Mouse (Mus musculus): ENCODE results near the gene Gipr. TPM values are rescaled to one million over a fixed set of nuclear protein-coding genes. Genes with fewer than 3 reads are reported as not detected.

Gipr gene
- polyA plus RNA-seq, 1 experiment from 2014 or later: 0.36 TPM

GRCm38 (mm10) chr7:19121686-19122085 is 44.2 kb downstream of the Gipr start:
- H3K27ac ChIP-seq (replicated peaks): no peak overlapping the region
- H3K4me3 ChIP-seq (replicated peaks): no peak overlapping the region
- no peak overlapping the region for H3K9ac ChIP-seq
- peaks cover 25% of the 10 kb centered on the region for H3K4me1 ChIP-seq (replicated peaks)
- no peak for ATAC-seq (ENCODE audit: insufficient read depth)
- H3K4me2 ChIP-seq: no peak overlapping the region
- peaks cover 16% of the 10 kb centered on the region for H3K27me3 ChIP-seq
- H3K9me3 ChIP-seq (replicated peaks): no peaks in the 10 kb centered on the region; the same call in 1 of the 2 replicates
- no peaks in the 10 kb centered on the region for H3K36me3 ChIP-seq (replicated peaks)
- 77% methylated on average over 4 of the region's 4 CpGs for WGBS (ENCODE audit: insufficient replicate concordance)

DNA sequence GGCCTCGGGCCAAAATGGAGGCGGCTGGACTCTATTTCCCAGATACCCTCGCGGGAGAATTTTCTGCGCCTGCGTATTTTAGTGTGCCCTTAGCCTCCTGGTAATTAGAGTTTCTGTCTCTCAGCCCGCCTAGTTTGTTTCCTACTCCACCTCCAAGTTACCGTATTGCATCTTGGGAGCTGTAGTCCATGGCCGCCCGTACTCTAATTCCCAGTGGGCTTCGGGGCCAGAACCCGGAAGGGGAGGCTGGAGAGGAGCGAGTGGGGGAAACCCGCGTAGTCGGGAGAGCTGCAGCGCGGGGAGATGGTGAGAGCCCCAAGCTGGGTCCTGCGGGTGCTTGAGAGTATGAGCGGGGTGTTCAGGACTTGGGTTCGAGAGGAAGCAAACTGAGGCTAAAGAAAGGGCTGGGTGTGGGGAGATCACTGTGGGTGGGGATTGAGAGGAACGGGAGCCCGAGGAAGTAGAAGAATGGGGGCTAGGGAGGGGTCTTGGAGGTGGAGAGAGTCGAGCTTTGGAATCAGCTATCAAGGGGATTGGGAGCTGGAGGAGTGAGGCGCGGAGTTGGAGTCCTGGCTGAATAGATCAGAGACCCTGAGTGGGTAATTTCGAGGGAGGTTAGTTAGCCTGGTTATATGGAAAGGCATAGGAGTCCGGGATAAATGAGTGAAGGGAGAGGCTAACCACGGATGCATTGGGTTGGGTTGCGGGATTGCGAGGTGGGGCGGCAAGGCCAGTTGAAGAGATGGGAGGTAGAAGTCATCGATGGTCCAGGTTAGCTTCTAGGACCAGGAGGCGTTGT is 46.1 kb downstream of the Gipr start, which contains the start of gene Fbxo46:
Fbxo46 (plus strand) TSS at position 229 of the 799 bp plus-strand sequence.
- H3K9me3 ChIP-seq (replicated peaks): no peaks in the 10 kb centered on the region; the same call in 1 of the 2 replicates
- peaks cover 25% of the 10 kb centered on the region for H3K4me1 ChIP-seq (replicated peaks)
- peak; percentile 96 for ATAC-seq (ENCODE audit: insufficient read depth)
- WGBS (ENCODE audit: insufficient replicate concordance): under 1% methylated on average over 34 of the region's 34 CpGs
- peak within 1 kb of the TSS; percentile 76 for H3K9ac ChIP-seq
- H3K4me2 ChIP-seq: peak within 1 kb of the TSS; percentile 83
- H3K27me3 ChIP-seq: peaks cover 16% of the 10 kb centered on the region
- H3K4me3 ChIP-seq (replicated peaks): peak within 1 kb of the TSS; percentile 76
- peak within 1 kb of the TSS; percentile 45; the same call in 1 of the 2 replicates for H3K27ac ChIP-seq (replicated peaks)
- H3K36me3 ChIP-seq (replicated peaks): no peaks in the 10 kb centered on the region

DNA sequence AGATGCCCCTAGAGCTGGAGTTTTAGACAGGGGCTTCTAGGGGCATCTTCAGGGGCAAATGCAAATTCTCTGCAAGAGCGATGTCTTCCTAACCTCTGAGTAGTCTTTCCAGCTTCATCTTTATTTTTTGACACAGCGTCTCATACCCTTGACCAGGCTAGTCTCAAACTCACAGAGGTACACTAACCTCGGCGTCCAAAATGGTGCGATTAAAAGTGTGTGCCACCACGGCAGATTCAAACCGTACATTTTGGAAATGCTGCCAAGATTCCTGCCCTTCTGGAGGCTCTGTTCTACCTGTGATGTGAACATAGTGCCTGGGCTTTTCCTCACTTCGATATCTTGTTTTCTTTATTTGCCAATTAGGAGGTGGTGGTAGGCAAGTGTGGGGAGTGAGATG is 46.8 kb downstream of the Gipr start:
- no peak overlapping the region for H3K9ac ChIP-seq
- H3K4me2 ChIP-seq: peak overlapping the region; percentile 83
- ATAC-seq (ENCODE audit: insufficient read depth): peak; percentile 3

GRCm38 (mm10) chr7:19118028-19118771 is 47.7 kb downstream of the Gipr start, which contains the start of gene Gm4969:
TSS of gene Gm4969 (minus strand) at chr7:19118368.
- no peak for ATAC-seq (ENCODE audit: insufficient read depth)
- Histone ChIP-seq H3K4me2 (peak within 1 kb of the TSS; percentile 83), H3K4me1 (replicated peaks) (peaks cover 25% of the 10 kb centered on the region), H3K4me3 (replicated peaks) (peak within 1 kb of the TSS; percentile 76), H3K9me3 (replicated peaks) (no peaks in the 10 kb centered on the region; the same call in 1 of the 2 replicates), H3K36me3 (replicated peaks) (no peaks in the 10 kb centered on the region), H3K27ac (replicated peaks) (no peak within 1 kb of the TSS), H3K9ac (no peak within 1 kb of the TSS), H3K27me3 (peaks cover 26% of the 10 kb centered on the region)
- WGBS (ENCODE audit: insufficient replicate concordance): 26% methylated on average over 64 of the region's 64 CpGs

More for the DNA sequence above, 46.8 kb downstream of the Gipr start:
- H3K36me3 ChIP-seq (replicated peaks): no peaks in the 10 kb centered on the region
- peak overlapping the region; percentile 76 for H3K4me3 ChIP-seq (replicated peaks)
- peaks cover 25% of the 10 kb centered on the region for H3K4me1 ChIP-seq (replicated peaks)
- H3K27me3 ChIP-seq: peaks cover 19% of the 10 kb centered on the region
- no peak overlapping the region for H3K27ac ChIP-seq (replicated peaks)
- WGBS (ENCODE audit: insufficient replicate concordance): 86% methylated on average over 8 of the region's 8 CpGs
- no peaks in the 10 kb centered on the region; the same call in 1 of the 2 replicates for H3K9me3 ChIP-seq (replicated peaks)

GRCm38 (mm10) chr7:19109565-19109964 is 56.4 kb downstream of the Gipr start:
- Histone ChIP-seq H3K4me1 (replicated peaks) (0 out of 2 replicates have a peak, but pooled peaks cover 3% of the 10 kb centered on the region), H3K4me3 (replicated peaks) (no peak overlapping the region), H3K4me2 (no peak overlapping the region), H3K27me3 (peaks cover 38% of the 10 kb centered on the region), H3K27ac (replicated peaks) (no peak overlapping the region), H3K9me3 (replicated peaks) (no peaks in the 10 kb centered on the region), H3K36me3 (replicated peaks) (no peaks in the 10 kb centered on the region), H3K9ac (no peak overlapping the region)
- no peak for ATAC-seq (ENCODE audit: insufficient read depth)
- WGBS (ENCODE audit: insufficient replicate concordance): 46% methylated on average over 1 of the region's 1 CpGs

DNA sequence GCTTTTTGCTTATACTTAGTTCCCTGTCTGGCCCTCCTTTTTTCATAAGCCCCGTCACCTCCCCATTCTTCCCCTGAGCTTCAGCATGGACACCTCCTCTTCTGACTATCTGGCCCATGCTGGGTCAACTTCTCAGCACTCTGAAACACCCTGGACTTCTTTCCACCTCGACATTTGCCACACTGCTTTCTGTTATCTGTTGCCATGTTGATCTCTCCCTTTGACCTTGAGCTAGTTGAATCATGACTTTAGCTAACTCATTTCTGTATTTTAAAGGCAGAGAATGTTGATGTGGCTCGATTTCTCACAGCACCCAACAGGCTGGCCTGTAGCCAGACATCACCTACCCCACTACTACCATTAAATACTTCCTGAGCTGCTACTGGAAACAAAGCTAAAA is 58.5 kb downstream of the Gipr start:
- Histone ChIP-seq H3K4me1 (replicated peaks) (0 out of 2 replicates have a peak, but pooled peaks cover 3% of the 10 kb centered on the region), H3K9me3 (replicated peaks) (no peaks in the 10 kb centered on the region), H3K9ac (no peak overlapping the region), H3K27me3 (peaks cover 34% of the 10 kb centered on the region), H3K4me3 (replicated peaks) (no peak overlapping the region), H3K4me2 (no peak overlapping the region), H3K27ac (replicated peaks) (no peak overlapping the region), H3K36me3 (replicated peaks) (no peaks in the 10 kb centered on the region)
- WGBS (ENCODE audit: insufficient replicate concordance): 27% methylated on average over 3 of the region's 3 CpGs
- no peak for ATAC-seq (ENCODE audit: insufficient read depth)

MicroRNAs within 50 kb of the gene (microRNA counts, 519-probe panel; counts per million panel counts)
- not detected for microRNA mmu-miR-330

Small RNAs within 50 kb of the gene (microRNA-seq; reads per million reads assigned to microRNA genes)
- 167 reads per million, percentile 58 among the genes with 10 or more reads in this experiment for gene Mir330

Other genes starting within 250 kb of the Gipr start
- 0.06 TPM in 2 replicates for gene Nova2, start 240.2 kb downstream of the Gipr start, polyA plus RNA-seq (2015; fragmentation: Nextera tagmentation; extraction: Ambion mirVana)
- gene Nanos2, start 178.7 kb downstream of the Gipr start, polyA plus RNA-seq (2015; fragmentation: Nextera tagmentation; extraction: Ambion mirVana): not detected in 2 replicates
- 0.15 and 0.55 TPM in 2 replicates for gene Mypop, start 174.9 kb downstream of the Gipr start, polyA plus RNA-seq (2015; fragmentation: Nextera tagmentation; extraction: Ambion mirVana)
- 8.2 and 9.9 TPM in 2 replicates for gene Irf2bp1, start 162.1 kb downstream of the Gipr start, polyA plus RNA-seq (2015; fragmentation: Nextera tagmentation; extraction: Ambion mirVana)
- 45.8 and 52.1 TPM in 2 replicates for gene Foxa3, start 142.6 kb downstream of the Gipr start, polyA plus RNA-seq (2015; fragmentation: Nextera tagmentation; extraction: Ambion mirVana)
- gene Sympk, start 141.8 kb downstream of the Gipr start, polyA plus RNA-seq (2015; fragmentation: Nextera tagmentation; extraction: Ambion mirVana): 14.6 and 15.4 TPM in 2 replicates
- gene Rsph6a, start 111.4 kb downstream of the Gipr start, polyA plus RNA-seq (2015; fragmentation: Nextera tagmentation; extraction: Ambion mirVana): not detected in 2 replicates
- 3.6 and 5.4 TPM in 2 replicates for gene Dmwd, start 89.9 kb downstream of the Gipr start, polyA plus RNA-seq (2015; fragmentation: Nextera tagmentation; extraction: Ambion mirVana)
- 13.9 and 15.8 TPM in 2 replicates for gene Dmpk, start 82.3 kb downstream of the Gipr start, polyA plus RNA-seq (2015; fragmentation: Nextera tagmentation; extraction: Ambion mirVana)
- 0.90 and 1.2 TPM in 2 replicates for gene Six5, start 71.5 kb downstream of the Gipr start, polyA plus RNA-seq (2015; fragmentation: Nextera tagmentation; extraction: Ambion mirVana)
- gene Gm4969, start 47.8 kb downstream of the Gipr start, polyA plus RNA-seq (2015; fragmentation: Nextera tagmentation; extraction: Ambion mirVana): 0.14 and 0.17 TPM in 2 replicates
- gene Fbxo46, start 46.3 kb downstream of the Gipr start, polyA plus RNA-seq (2015; fragmentation: Nextera tagmentation; extraction: Ambion mirVana): 5.1 TPM in 2 replicates
- gene Qpctl, start 16.8 kb downstream of the Gipr start, polyA plus RNA-seq (2015; fragmentation: Nextera tagmentation; extraction: Ambion mirVana): 4.1 and 4.6 TPM in 2 replicates
- 52.8 and 55.6 TPM in 2 replicates for gene Snrpd2, start 16.4 kb downstream of the Gipr start, polyA plus RNA-seq (2015; fragmentation: Nextera tagmentation; extraction: Ambion mirVana)
- gene Eml2, start 10.3 kb upstream of the Gipr start, polyA plus RNA-seq (2015; fragmentation: Nextera tagmentation; extraction: Ambion mirVana): 3.9 and 4.2 TPM in 2 replicates
- 0.50 TPM in 2 replicates for gene Gpr4, start 46.4 kb upstream of the Gipr start, polyA plus RNA-seq (2015; fragmentation: Nextera tagmentation; extraction: Ambion mirVana)
- 15.3 and 16.0 TPM in 2 replicates for gene Opa3, start 62.2 kb upstream of the Gipr start, polyA plus RNA-seq (2015; fragmentation: Nextera tagmentation; extraction: Ambion mirVana)
- 41.2 and 42.4 TPM in 2 replicates for gene Vasp, start 105.7 kb upstream of the Gipr start, polyA plus RNA-seq (2015; fragmentation: Nextera tagmentation; extraction: Ambion mirVana)
- 0.05 TPM in 1 of 2 replicates, not detected in the other for gene Ppm1n, start 113.9 kb upstream of the Gipr start, polyA plus RNA-seq (2015; fragmentation: Nextera tagmentation; extraction: Ambion mirVana)
- 3.9 and 5.2 TPM in 2 replicates for gene Rtn2, start 116.5 kb upstream of the Gipr start, polyA plus RNA-seq (2015; fragmentation: Nextera tagmentation; extraction: Ambion mirVana)
- 0.03 TPM in 1 of 2 replicates, not detected in the other for gene Fosb, start 143.9 kb upstream of the Gipr start, polyA plus RNA-seq (2015; fragmentation: Nextera tagmentation; extraction: Ambion mirVana)
- 14.0 and 14.5 TPM in 2 replicates for gene Ercc1, start 178.7 kb upstream of the Gipr start, polyA plus RNA-seq (2015; fragmentation: Nextera tagmentation; extraction: Ambion mirVana)
- gene Cd3eap, start 193.4 kb upstream of the Gipr start, polyA plus RNA-seq (2015; fragmentation: Nextera tagmentation; extraction: Ambion mirVana): 7.9 and 8.1 TPM in 2 replicates
- 0.94 and 1.5 TPM in 2 replicates for gene Ppp1r13l, start 193.6 kb upstream of the Gipr start, polyA plus RNA-seq (2015; fragmentation: Nextera tagmentation; extraction: Ambion mirVana)
- 6.2 and 7.5 TPM in 2 replicates for gene Ercc2, start 215.9 kb upstream of the Gipr start, polyA plus RNA-seq (2015; fragmentation: Nextera tagmentation; extraction: Ambion mirVana)
- gene Klc3, start 238.0 kb upstream of the Gipr start, polyA plus RNA-seq (2015; fragmentation: Nextera tagmentation; extraction: Ambion mirVana): 0.46 and 0.84 TPM in 2 replicates
- gene Ckm, start 238.6 kb upstream of the Gipr start, polyA plus RNA-seq (2015; fragmentation: Nextera tagmentation; extraction: Ambion mirVana): 32.2 and 49.9 TPM in 2 replicates